Mouse (Mus musculus) liver, adult 2 months (tissue): ENCODE measurements around the gene Bean1. TPM values are rescaled to one million over a fixed set of nuclear protein-coding genes. Genes with fewer than 3 reads are reported as not detected.

ENCODE experiments used
- DNase-seq: peaks from one replicate; pipeline ENCODE4 v3.0.0-alpha.2; 2011; ENCODE audit warnings: low read depth, low spot score; ENCODE audit errors: extremely low read depth
- H3K27ac ChIP-seq: fragments of 200-500 bp; replicated peaks from 2 replicates; pipeline ENCODE4 v1.5.1; 2012; ENCODE audit warnings: low read depth, mild to moderate bottlenecking, control low read depth, inconsistent platforms, low read length; ENCODE audit not compliant: insufficient read depth
- H3K27me3 ChIP-seq: fragments of 200-500 bp; 2 replicates; pipeline ENCODE4 v1.6.1; 2012; ENCODE audit warnings: mild to moderate bottlenecking, moderate library complexity, low read length, inconsistent platforms; ENCODE audit not compliant: control insufficient read depth, insufficient read depth
- H3K36me3 ChIP-seq: fragments of 200-500 bp; 2 replicates; pipeline ENCODE4 v1.6.1; 2012; ENCODE audit warnings: low read length, inconsistent platforms; ENCODE audit not compliant: control insufficient read depth, insufficient read depth
- H3K4me1 ChIP-seq: fragments of 200-500 bp; 2 replicates; pipeline ENCODE4 v1.6.1; 2011; ENCODE audit warnings: low read length; ENCODE audit not compliant: control insufficient read depth, insufficient read depth
- H3K4me3 ChIP-seq: fragments of 200-500 bp; 2 replicates; pipeline ENCODE4 v1.5.1; 2011; ENCODE audit warnings: low read depth, mild to moderate bottlenecking, control low read depth, low read length, moderate library complexity; ENCODE audit not compliant: insufficient read depth
- H3K79me2 ChIP-seq: fragments of 200-500 bp; 2 replicates; pipeline ENCODE4 v1.6.1; 2012; ENCODE audit warnings: inconsistent platforms, mild to moderate bottlenecking, low read length, moderate library complexity; ENCODE audit not compliant: control insufficient read depth, insufficient read depth
- H3K9ac ChIP-seq: fragments of 200-500 bp; 2 replicates; pipeline ENCODE4 v1.6.1; 2012; ENCODE audit warnings: low read depth, mild to moderate bottlenecking, control low read depth, inconsistent platforms, low read length
- CTCF ChIP-seq: fragments of 200-500 bp; IDR thresholded peaks from 2 replicates; pipeline ENCODE4 v1.5.1; 2011; ENCODE audit warnings: low read depth, low read length, control low read depth
- POLR2A ChIP-seq: fragments of 200-500 bp; IDR thresholded peaks from 2 replicates; pipeline ENCODE4 v1.6.1; 2011; ENCODE audit warnings: low read length, control low read depth; ENCODE audit not compliant: insufficient read depth; ENCODE audit errors: extremely low read depth
- WGBS: fragments of 180-500 bp; shearing (Covaris S2); methylation state at CpG from one replicate; pipeline ENCODE4 v1.1.7; 2018; 5-methylcytosine and 5-hydroxymethylcytosine counted together
- polyA plus RNA-seq: library from polyadenylated mRNA; depleted of rRNA; stranded (reverse); fragments of >200 nt; gene quantifications from 2 replicates; pipeline ENCODE4 v1.2.3, GENCODE M21; 2012
- total RNA-seq: library from RNA; depleted of rRNA; stranded (reverse); fragments of >200 nt; gene quantifications from 2 replicates; pipeline ENCODE4 v1.2.3, GENCODE M21; 2014

Gene Bean1
- total and polyA plus RNA-seq, 2 experiments = not detected

DNA sequence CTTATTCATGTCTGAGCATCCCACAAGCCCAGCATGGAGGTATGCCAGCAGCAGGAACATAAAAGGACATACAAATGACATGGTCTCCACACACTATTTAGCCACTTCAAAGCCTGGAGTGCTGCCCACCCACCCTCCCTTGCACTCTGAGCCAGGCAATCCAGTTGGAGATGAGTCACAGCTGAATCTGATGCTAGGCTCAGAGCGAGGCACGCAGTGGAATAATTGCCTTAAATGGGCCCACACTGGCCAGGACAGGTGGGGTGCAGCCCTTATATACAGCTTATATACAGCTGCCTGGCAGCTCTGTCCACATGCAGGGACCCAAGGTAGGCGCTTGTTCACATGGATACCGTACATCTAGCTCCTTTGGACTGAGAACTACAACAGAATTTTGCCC is 6.8 kb downstream of the Bean1 start:
- TF ChIP-seq POLR2A (no peak), CTCF (no peak)
- Histone ChIP-seq H3K27me3 (no peaks in the 10 kb centered on the region), H3K4me3 (no peak overlapping the region), H3K4me1 (no peaks in the 10 kb centered on the region), H3K36me3 (no peaks in the 10 kb centered on the region), H3K27ac (no peak overlapping the region), H3K79me2 (no peaks in the 10 kb centered on the region), H3K9ac (no peak overlapping the region)
- no peak for DNase-seq
- 80% methylated on average over 4 of the region's 4 CpGs for WGBS

DNA sequence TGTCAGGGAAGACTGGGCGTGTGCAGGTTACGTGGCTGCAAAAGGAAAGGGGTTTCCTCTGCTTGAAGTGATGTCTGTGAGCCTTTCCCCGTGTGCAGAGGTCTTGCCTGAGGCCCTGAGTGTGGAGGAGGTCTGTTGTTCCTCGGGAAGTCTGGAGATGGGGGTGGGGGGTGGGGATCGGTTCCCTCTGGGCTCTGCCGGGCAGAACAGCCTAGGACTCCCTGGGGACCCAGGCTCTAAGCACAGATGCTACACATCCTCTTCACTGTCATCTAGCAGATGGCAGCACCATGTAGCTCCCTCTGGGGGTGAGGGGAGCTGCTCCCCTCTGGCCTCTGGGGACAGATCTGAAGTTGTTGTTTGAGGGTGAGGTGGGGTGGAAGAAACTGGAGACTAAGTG is 14.7 kb downstream of the Bean1 start:
- H3K36me3 ChIP-seq = no peaks in the 10 kb centered on the region
- no peaks in the 10 kb centered on the region for H3K27me3 ChIP-seq
- no peak overlapping the region for H3K4me3 ChIP-seq
- no peaks in the 10 kb centered on the region for H3K79me2 ChIP-seq
- no peak overlapping the region for H3K27ac ChIP-seq
- no peak for DNase-seq
- 47% methylated on average over 6 of the region's 6 CpGs for WGBS
- TF ChIP-seq CTCF = no peak
- TF ChIP-seq POLR2A = no peak
- H3K4me1 ChIP-seq = no peaks in the 10 kb centered on the region
- H3K9ac ChIP-seq = no peak overlapping the region

DNA sequence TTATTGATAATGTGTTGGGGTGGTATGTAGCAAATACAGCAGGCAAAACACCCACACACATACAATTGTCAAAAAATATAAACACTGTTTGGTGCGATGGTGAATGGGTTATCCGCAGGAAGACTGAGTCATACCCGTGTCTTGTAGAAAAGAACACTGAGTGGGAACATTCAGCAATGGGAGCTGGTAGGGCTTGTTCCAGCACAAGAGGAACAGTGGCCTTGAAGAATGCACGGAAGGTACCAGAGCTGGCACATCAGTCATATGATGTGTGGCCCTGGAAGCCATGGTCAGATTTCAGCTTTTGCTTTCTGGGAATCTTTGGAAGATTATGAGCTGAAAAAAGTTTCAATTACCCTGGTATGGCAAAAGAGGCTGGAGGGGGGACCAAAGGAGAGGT is 16.6 kb downstream of the Bean1 start:
- H3K79me2 ChIP-seq = no peaks in the 10 kb centered on the region
- TF ChIP-seq CTCF (no peak), POLR2A (no peak)
- H3K4me3 ChIP-seq = no peak overlapping the region
- no peaks in the 10 kb centered on the region for H3K27me3 ChIP-seq
- no peak overlapping the region for H3K9ac ChIP-seq
- no peaks in the 10 kb centered on the region for H3K4me1 ChIP-seq
- DNase-seq = no peak
- WGBS = 75% methylated on average over 4 of the region's 4 CpGs
- no peak overlapping the region for H3K27ac ChIP-seq
- no peaks in the 10 kb centered on the region for H3K36me3 ChIP-seq

DNA sequence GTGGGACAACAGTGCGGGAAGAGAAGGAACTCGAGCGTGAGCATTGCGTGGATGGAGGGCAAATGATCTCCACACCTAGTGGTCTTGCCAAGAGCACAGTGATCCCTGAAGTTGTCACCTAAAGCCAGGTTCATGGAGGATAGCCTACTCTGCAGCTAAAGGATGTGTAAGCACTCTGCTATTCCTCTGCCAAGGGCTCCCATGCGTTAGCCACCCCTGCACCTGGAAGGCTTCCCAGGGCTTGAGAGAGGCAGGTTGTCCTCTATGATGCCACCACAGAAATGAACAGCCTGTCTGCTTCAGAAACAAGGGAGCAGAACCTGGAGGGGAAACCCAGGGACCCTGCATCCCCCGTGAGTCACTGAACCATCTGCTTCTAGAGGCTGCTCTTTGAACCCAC is 17.4 kb downstream of the Bean1 start:
- TF ChIP-seq CTCF = no peak
- TF ChIP-seq POLR2A = no peak
- Histone ChIP-seq H3K79me2 (no peaks in the 10 kb centered on the region), H3K4me3 (no peak overlapping the region), H3K27ac (no peak overlapping the region), H3K27me3 (no peaks in the 10 kb centered on the region), H3K36me3 (no peaks in the 10 kb centered on the region), H3K4me1 (no peaks in the 10 kb centered on the region), H3K9ac (no peak overlapping the region)
- DNase-seq = no peak
- 80% methylated on average over 6 of the region's 6 CpGs for WGBS

DNA sequence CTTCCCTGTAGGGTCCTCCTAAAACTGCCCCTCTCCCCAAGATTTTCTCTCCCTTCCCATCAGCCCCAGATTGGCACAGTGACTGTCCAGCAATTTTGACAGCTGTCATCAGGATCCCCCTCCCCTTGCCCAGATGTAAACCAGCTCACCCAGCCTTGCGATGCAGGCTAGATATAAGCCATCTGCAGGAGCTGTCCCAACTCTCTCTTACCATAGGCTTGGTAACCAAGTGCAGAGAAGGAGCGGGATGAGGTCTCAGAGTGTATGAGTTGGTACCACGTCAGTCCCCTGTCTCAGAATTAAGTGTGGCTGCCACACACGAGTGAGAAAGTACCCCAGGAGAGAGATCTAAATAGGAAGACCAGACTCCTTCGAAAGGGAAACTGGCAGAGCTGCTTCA is 18.2 kb downstream of the Bean1 start:
- no peaks in the 10 kb centered on the region for H3K36me3 ChIP-seq
- H3K79me2 ChIP-seq = no peaks in the 10 kb centered on the region
- 69% methylated on average over 5 of the region's 5 CpGs for WGBS
- H3K27me3 ChIP-seq = no peaks in the 10 kb centered on the region
- TF ChIP-seq CTCF (no peak), POLR2A (no peak)
- H3K4me3 ChIP-seq = no peak overlapping the region
- no peak overlapping the region for H3K27ac ChIP-seq
- no peaks in the 10 kb centered on the region for H3K4me1 ChIP-seq
- H3K9ac ChIP-seq = no peak overlapping the region
- no peak for DNase-seq

DNA sequence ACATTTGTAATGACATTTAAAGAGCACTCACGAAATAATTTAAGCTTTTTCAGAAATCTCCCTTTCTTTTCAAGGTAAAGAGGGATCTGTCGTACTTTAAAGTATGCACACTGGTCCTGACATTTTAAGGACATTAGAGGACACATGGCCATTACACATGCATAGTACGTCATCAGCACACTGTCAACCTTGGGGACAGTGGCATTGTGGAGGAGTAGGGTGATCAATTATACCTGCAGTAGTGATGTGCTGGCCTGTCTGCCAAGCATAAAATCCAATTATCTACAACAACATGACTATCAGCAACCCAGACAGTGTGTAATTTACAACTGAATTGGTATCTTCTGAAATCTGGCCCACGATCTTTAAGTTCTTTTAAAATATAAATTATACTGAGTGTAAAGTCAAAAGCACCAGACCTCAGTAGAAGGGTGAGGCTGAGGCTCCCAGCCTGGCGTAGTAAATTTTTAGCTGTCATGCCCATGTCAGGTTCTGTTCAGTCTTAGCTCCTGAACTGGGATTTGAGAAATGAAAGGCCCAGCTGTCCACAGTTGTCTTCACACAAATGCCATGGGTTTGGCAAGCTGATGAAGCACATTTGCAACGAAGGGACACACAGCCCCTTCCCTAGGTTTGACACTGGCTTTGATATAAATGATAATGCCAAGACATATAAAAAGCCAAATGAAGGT is 20.7 kb downstream of the Bean1 start:
- H3K9ac ChIP-seq = no peak overlapping the region
- no peak for DNase-seq
- H3K27ac ChIP-seq = no peak overlapping the region
- H3K36me3 ChIP-seq = no peaks in the 10 kb centered on the region
- 77% methylated on average over 6 of the region's 6 CpGs for whole genome bisulfite sequencing
- H3K4me3 ChIP-seq = no peak overlapping the region
- H3K79me2 ChIP-seq = no peaks in the 10 kb centered on the region
- H3K4me1 ChIP-seq = no peaks in the 10 kb centered on the region
- no peaks in the 10 kb centered on the region for H3K27me3 ChIP-seq
- no peak for TF ChIP-seq POLR2A
- no peak for TF ChIP-seq CTCF
